Mouse (Mus musculus): ENCODE measurements at regions not wholly inside any gene's neighbourhood (a gene's known extent, or its start where the extent isn't known, plus 50 kb on each side); places are given as distances from the start of the nearest gene placed in this dataset.
A peak's percentile ranks its signal among the peaks of the same experiment; 100 is the strongest.

GRCm38 (mm10) chr6:101075753-101076516, 242.5 kb downstream of the Ppp4r2 start:
- WGBS, result 72% methylated on average over 8 of the region's 8 CpGs
- Histone ChIP-seq H3K27ac (ENCODE audit: low read depth, low read length) (no peak overlapping the region), H3K36me3 (ENCODE audit: control insufficient read depth, insufficient read depth, low read length) (no peaks in the 10 kb centered on the region), H3K4me3 (ENCODE audit: low read depth, low read length) (no peak overlapping the region), H3K27me3 (ENCODE audit: control insufficient read depth, insufficient read depth, low read length) (no peaks in the 10 kb centered on the region), H3K4me2 (ENCODE audit: low read depth, low read length, severe bottlenecking) (no peak overlapping the region), H3K9ac (ENCODE audit: low read length) (no peak overlapping the region), H3K4me1 (replicated peaks; ENCODE audit: control insufficient read depth, insufficient read depth, low read length) (no peaks in the 10 kb centered on the region), H3K9me3 (ENCODE audit: control insufficient read depth, low read length) (no peaks in the 10 kb centered on the region)
- ATAC-seq (replicated peaks; ENCODE audit: low FRiP score) (0 out of 2 replicates have a peak, but pooled peaks have one; percentile 12), DNase-seq (ENCODE audit: low spot score) (no peak)

- no peak overlapping the region for H3K9ac ChIP-seq (ENCODE audit: low read length)
- no peak for ATAC-seq (replicated peaks; ENCODE audit: low FRiP score)
- H3K4me1 ChIP-seq (replicated peaks; ENCODE audit: control insufficient read depth, insufficient read depth, low read length), result no peaks in the 10 kb centered on the region
- H3K27ac ChIP-seq (ENCODE audit: low read depth, low read length), result no peak overlapping the region
- 93% methylated on average over 5 of the region's 5 CpGs for WGBS
- no peak for DNase-seq (ENCODE audit: low spot score)
- no peak overlapping the region for H3K4me2 ChIP-seq (ENCODE audit: low read depth, low read length, severe bottlenecking)
- no peaks in the 10 kb centered on the region for H3K27me3 ChIP-seq (ENCODE audit: control insufficient read depth, insufficient read depth, low read length)
- no peak overlapping the region for H3K4me3 ChIP-seq (ENCODE audit: low read depth, low read length)
- no peaks in the 10 kb centered on the region for H3K9me3 ChIP-seq (ENCODE audit: control insufficient read depth, low read length)
- no peaks in the 10 kb centered on the region for H3K36me3 ChIP-seq (ENCODE audit: control insufficient read depth, insufficient read depth, low read length)
These were observed 244.9 kb downstream of the Ppp4r2 start for GRCm38 (mm10) chr6:101078294-101078693.

GRCm38 (mm10) chr6:101083676-101084075, 250.3 kb downstream of the Ppp4r2 start:
- ATAC-seq (replicated peaks; ENCODE audit: low FRiP score) (no peak), DNase-seq (ENCODE audit: low spot score) (no peak)
- Histone ChIP-seq H3K36me3 (ENCODE audit: control insufficient read depth, insufficient read depth, low read length) (no peaks in the 10 kb centered on the region), H3K4me3 (ENCODE audit: low read depth, low read length) (no peak overlapping the region), H3K27me3 (ENCODE audit: control insufficient read depth, insufficient read depth, low read length) (no peaks in the 10 kb centered on the region), H3K9ac (ENCODE audit: low read length) (no peak overlapping the region), H3K27ac (ENCODE audit: low read depth, low read length) (no peak overlapping the region), H3K4me2 (ENCODE audit: low read depth, low read length, severe bottlenecking) (no peak overlapping the region), H3K4me1 (replicated peaks; ENCODE audit: control insufficient read depth, insufficient read depth, low read length) (no peaks in the 10 kb centered on the region), H3K9me3 (ENCODE audit: control insufficient read depth, low read length) (no peaks in the 10 kb centered on the region)
- 69% methylated on average over 7 of the region's 7 CpGs for WGBS

- DNase-seq (ENCODE audit: low spot score), result no peak
- 47% methylated on average over 10 of the region's 10 CpGs for WGBS
- Histone ChIP-seq H3K9ac (ENCODE audit: low read length) (no peak overlapping the region), H3K27ac (ENCODE audit: low read depth, low read length) (no peak overlapping the region), H3K4me1 (replicated peaks; ENCODE audit: control insufficient read depth, insufficient read depth, low read length) (no peaks in the 10 kb centered on the region), H3K4me2 (ENCODE audit: low read depth, low read length, severe bottlenecking) (no peak overlapping the region), H3K4me3 (ENCODE audit: low read depth, low read length) (no peak overlapping the region), H3K27me3 (ENCODE audit: control insufficient read depth, insufficient read depth, low read length) (no peaks in the 10 kb centered on the region), H3K36me3 (ENCODE audit: control insufficient read depth, insufficient read depth, low read length) (no peaks in the 10 kb centered on the region), H3K9me3 (ENCODE audit: control insufficient read depth, low read length) (no peaks in the 10 kb centered on the region)
- no peak for ATAC-seq (replicated peaks; ENCODE audit: low FRiP score)
These were observed 258.8 kb downstream of the Ppp4r2 start for GRCm38 (mm10) chr6:101092179-101092578.

Data from forebrain, embryonic 11.5 days (tissue).